Mouse (Mus musculus) right cerebral cortex, postnatal 36 days (tissue): ENCODE data around the gene Ppp1r12b.

Experiments used
- DNase-seq, 2 experiments: peaks; one replicate each; pipeline ENCODE4 v3.0.0; 2022; ENCODE audit warnings: low spot score in 2 of 2, mixed read lengths in 1 of 2

Gene Ppp1r12b

DNA sequence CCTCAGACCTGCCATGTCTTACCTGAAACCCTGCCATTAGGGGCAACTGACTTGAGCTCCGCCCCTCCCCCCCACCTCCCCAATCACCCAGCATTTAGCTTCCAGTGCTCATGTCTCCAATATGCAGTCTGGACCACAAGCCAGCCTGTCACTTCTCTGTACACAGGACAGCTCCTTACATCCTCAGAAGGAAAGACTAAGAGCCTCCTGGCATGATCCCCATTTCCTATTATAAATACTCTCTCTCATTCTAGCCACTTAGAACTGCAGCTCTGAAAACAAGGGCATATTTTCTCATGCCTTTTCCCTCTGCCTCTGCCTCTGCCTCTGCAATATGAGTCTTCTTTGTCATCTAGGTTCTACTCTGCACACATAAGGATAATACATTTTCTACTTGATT is 159.7 kb downstream of the Ppp1r12b start:
- no peak for DNase-seq

DNA sequence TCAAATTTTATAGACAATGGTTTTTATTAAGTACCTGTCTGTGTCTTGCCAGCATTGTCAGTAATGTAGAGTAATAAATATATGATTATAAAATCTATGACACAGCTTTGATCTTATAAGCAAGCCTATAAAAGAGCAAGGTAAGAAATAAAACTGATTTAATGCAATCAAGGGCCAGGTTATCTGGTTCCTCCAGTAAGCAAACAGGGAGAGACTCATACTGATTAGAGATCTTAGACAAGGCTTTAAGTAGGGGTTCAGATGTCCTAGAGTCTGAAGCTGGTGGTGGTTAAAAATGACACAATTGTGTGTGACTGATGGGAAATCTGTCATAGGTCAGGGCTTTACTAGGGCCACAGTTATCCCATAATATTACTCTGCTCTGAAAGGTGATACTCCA is 164.3 kb downstream of the Ppp1r12b start:
- DNase-seq, result no peak

DNA sequence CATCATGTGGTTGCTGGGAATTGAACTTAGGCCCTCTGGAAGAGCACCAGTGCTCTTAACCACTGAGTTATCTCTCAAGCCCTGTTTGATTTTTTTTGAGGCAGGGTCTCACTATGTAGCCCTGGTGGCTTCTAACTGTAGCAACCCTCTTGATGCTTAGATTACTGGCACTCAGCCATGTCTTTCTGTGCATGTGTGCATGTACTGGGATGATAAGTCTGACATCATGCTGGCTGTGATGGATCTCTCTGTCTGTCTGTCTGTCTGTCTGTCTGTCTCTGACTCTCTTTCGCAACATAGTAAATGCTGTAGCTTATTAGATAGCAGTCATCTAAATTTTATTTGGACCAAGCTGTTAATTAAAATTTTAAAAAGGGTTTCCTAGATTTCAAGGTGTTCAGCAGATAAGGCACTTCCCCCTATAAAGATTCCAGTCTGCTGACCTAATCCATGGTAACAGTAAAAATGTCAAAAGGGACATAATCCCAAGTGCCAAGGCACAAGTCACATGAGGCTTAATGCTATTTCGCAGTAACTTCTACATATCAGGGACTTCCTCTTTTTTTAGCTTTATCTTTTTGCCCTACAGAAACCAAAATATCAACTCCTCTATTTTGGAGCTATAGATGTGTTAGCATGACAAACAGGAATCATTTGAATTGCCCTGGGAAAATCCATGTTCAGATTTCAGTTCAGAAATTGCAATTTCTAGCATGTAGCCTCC is 164.9 kb downstream of the Ppp1r12b start:
- DNase-seq, result no peak

DNA sequence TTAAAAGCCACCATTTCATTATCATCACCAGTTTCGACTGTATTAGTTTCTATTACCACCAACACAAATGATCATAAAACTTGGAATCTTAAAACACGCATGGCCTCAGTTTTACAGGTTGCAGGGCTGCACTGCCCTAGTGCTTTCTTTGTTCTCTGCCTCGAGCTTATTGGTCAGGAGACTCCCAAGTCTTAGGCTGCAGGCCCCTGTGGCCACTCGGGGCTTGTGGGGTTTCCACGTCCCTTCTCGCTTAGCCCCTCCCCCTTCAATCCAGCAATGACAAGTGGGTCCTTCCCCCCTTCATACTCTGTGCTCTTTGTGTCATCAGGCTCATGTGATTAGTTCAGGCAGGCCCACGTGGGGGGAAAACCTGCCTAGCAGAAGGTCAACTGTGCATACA is 167.6 kb downstream of the Ppp1r12b start:
- no peak for DNase-seq

DNA sequence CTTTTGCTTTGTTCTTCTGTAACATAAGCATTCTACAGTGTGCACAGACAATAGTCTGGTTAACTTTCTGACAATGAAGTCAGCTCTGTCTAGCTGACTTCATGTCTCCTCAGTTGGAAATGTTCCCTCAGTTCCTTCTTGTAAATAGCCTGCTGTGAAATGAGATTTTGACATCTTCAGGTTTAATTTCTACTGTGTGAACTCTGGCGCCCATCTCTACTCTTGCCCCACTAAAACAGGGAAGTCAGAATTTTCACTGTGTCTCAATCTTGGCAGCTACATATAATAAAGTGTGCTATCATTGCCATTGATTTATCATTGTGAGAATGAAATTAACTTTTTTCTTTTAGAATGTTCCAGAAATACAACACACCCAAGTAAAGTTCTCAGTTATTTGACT is 170.8 kb downstream of the Ppp1r12b start:
- DNase-seq, result no peak

DNA sequence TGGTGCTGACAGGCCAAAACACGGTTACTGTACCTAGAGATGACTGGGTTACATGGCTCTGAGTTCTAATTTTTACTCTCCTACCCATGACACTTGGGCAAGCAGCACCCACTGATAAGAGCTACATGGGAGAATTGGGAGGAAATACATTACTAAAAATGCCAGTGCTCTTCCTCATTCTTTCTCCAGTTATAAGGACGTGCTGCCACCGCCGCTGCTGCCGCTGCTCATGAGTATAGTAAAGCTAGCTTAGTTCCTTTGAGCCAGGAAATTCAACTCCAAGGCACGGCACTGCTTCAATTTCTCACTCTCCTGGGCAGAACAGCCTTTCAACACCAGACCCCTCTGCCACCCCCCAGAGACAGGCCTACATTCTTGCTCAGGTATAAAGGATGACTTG is 171.3 kb downstream of the Ppp1r12b start:
- no peak for DNase-seq

DNA sequence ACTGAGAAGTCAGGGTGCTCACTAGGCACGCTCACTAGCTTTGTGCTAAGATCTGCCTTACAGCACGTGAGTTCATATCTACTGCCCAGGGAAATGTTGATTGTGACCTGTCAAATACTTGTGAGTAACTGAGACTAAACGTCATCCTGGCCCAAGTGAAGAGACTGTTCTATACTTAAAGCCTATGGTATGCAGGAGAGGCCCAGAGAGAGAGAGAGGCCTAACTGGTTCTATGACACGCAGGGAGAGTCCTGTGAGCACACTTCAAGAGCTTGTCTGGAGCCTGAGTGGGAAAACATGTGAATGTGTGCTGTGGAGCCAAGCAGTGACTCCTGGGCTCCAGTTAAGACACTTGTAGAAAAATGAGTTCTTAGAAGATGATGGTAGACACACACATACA is 171.8 kb downstream of the Ppp1r12b start:
- DNase-seq, result no peak

DNA sequence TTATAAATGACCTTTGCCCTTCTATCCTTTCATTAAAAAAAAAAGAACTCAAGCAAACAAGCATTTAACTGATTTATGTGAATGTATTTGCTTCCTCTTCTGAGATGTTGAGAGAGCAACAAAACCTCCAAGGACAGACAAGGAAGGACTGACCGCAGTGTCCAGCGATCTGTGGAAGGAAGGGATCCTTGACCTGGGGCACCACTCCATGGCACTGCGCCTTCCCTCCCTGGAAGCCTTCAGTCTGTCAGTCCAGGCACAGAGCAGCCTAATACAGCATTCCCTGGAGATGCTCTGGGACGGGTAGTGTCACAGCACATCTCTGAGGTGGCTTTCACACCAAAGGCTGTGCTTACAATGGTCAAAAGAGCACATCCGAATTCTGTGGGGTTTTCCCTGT is 172.9 kb downstream of the Ppp1r12b start:
- DNase-seq, result no peak

DNA sequence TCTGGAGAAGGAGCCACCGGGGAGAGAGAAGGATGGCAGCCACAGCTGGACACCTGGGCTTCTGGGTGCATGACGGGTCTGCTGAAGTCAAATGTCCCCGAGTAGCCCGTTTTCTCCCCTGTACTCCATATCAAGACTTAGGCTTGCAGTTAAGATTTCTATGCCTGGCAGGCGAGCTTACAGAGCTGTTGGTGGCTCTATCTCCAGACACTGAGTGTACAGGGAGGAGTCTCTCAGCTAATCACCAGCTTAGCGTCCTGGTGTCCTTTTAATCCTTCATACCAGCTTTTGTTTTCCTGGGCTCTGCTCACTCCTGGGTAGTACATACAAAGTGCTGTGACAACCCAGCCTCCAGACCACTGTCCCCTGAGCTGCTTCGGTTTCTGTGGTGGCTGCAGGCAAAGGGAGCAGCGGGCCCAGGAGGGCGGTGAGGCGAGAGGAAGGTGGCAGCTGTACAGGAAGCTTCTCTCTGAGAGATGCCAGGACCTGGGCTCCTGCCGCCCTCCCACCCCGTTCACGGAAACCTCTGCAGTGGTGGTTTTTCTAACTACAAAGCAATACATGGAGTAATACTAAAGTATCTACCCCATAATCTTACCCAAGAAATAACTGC is 177.7 kb downstream of the Ppp1r12b start:
- no peak for DNase-seq

DNA sequence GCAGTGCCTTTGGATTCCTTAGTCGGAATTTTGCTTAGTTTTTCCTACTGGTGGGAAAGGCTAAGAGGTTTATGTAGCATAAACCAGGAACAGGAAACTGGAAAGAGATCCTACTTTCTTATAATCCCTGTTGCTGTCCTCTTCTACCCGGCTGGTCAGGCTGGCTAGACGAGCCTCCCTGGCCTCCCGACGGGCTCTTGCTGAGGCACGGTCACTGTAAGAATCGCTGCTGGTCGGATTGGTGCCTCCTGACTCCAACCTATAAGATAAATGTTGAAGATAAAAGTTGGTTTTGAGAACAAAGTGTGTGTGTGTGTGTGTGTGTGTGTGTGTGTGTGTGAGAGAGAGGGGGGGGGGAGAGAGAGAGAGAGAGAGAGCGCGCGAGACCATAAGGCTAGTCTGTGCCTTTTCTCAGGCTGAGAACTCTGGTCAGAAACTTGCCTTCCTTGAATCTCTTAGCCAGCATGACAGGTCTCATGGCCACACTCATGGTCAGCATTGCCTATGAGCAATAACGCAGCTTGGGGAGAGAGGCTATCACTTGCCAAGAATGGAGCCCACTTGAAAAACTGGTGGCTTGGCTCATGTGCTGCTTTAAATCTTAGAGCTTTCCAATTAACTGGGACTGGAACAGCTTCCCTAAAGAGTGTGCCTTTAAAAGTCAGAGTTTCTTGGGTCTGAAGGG is 178.4 kb downstream of the Ppp1r12b start:
- no peak for DNase-seq

DNA sequence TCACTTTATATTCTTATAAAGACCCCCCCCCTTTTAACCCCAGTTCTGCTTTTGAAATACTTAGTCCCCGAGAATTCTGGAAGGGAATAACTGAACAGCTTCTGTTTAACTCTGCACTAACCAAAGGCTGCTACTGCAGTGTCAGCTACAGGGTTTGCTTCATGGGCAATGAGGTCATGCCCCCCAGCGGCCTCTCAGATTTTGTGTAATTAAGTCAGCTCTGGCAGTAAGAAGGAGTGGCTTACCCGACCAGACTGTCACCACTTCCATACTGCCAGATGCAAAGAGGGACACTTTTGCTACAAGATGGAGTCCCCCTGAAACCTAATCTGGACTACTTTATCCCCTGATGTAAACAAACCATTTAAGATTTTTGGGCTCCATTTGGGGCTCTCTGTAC is 180.1 kb downstream of the Ppp1r12b start:
- no peak for DNase-seq

DNA sequence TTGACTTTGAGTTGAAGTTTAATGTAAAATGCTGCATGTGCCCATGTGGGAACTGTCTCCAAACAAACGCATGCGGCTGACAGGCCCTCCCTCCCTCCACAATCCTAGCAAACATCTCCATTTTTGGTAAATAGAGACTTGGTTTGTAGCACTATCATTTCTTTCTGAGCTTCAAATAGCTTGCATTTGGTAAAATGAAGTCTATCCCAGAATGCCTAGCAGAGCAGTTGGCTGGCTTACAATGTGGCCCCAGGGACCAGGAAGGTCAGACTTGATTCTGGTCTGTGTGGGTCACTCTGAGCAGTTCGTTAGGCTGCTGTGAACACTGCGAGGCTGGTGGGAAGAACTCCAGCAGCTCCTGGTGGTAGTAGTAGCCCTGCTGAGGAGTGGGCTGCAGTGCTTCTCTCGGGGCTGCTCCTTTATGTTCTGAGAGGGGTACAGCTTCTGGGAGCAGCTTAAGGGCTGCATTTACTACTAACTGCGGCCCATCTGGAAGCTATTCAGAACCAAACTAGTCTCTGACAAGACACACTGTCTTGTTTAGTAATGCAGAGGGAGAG is 180.9 kb downstream of the Ppp1r12b start:
- no peak for DNase-seq

DNA sequence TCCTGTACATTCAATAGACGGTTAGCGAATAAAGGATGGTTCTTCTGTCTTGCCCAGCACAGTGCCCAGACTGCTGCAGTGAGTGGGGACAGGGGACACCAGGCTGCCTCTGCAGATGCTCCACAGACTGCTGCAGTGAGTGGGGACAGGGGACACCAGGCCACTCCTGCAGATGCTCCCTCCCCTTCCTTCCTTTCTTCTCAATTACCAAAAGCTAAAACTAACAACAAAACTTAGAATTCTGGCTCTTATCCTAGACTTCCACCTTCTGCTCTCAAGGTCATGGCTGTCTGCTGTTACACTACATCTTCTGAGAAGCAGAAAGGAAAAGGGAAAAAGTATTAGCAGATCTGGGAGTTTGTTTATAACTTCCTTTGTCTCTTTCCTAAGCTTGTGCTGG is 181.5 kb downstream of the Ppp1r12b start:
- no peak for DNase-seq

DNA sequence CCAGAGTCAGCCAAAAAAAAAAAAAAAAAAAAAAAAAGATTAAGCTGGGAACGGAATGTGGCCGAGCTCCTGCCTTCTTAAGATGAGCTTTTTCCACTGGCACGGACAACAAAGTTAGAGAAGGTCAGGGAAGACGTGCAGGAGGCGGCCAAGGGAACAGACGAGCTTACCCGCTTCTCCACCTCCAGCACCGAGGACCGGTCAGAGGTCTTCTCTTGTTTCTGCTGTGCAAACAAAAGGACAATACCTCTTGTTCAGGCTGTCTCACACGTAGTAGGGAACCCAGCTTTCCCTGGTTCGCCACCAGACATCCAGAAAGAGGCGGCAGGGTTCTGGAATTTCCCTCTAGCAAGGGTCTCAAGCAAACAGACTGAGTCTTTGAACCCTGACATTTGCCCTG is 182.5 kb downstream of the Ppp1r12b start:
- DNase-seq, result no peak

DNA sequence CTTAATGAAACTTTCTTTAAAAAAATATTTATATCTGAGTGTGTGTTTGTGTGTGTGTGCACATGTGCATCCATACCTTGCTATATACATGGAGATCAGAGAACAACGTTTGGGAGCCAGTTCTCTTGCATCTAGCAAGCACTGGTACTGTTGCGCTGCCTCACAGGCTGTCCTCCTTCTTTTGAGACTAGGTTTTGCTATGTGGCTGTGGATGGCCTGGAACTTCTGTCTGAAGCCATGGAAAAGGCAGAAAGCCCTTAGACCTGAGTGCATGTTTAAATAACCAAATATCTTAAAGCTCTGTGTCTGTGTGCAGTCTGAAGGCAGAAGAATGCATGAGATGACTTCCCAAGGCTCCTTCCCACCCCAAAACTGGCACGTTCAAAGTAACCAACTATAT is 182.9 kb downstream of the Ppp1r12b start:
- no peak for DNase-seq

DNA sequence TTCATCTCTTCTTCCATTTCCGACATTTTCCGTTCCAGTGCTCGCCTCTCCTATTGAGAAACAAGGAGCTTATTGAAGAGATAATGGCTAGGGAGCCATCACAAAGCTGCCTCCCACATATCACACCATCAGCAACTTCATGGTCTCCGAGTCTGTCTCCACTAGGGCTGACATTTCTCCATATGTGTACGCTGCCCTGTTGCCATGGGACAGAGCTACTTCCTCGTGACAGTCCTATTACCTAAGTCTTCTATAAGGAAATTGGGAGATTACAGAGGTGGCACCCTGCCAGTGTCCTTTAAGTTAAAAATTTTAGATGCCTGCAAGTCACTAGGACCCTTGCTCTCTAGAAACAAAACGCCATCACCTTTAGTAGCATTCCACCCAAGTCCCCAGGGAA is 183.7 kb downstream of the Ppp1r12b start:
- no peak for DNase-seq

DNA sequence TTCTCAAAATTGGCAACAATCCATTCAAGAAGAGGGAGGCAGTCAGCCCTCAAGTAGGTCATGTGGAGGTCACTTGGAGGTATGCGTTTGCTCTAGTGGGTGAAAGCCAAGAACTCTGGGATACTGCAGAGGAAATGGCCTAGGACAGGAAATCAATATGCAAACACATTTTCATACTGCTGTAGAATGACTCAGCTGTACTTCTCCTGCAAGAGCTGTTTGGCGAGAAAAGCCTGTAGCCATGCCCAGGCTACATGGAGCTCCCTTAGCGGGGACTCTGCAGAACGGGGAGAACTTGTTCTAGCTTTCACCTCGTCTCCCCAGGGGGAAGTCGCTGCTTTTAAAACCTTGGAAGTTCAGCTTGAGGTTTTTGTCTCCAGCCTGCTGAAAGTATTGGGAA is 184.4 kb downstream of the Ppp1r12b start:
- no peak for DNase-seq

DNA sequence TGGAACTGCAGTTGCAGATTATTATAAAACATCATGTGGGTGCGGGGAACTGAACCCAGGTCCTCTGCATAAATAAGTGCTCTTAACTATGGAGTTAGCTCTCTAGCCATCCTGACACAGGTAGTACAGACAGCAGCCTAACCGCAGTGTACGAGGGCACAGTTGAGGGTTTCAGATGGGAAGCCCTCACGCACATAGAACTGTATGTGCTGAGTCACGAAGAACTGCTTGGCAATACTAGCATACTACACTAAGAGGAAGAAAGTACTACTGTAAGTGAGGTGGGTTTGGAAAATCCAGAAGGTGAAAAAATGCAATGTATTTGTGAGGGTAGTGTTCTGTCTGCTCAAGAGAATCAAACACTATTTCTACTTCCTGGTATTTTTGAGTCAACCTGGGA is 185.4 kb downstream of the Ppp1r12b start:
- DNase-seq, result no peak

DNA sequence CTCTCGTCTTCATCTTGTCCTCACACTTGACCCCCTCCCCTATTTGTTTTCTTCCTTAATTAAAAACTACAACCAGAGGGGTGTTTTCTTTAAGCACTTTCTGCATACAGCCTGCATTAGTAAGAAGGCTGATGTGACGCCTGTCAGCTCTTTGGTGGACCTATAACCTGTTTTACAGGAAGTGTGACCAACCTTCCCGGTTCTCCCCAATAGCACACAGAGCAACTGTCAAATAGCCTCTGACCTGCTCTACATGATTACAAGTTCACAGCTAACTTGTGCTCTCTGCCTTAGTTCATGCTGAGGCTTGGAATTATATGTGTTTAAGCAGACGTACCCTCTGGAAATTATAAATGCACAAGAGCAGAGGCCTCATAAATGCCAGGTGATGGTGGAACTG is 189.3 kb downstream of the Ppp1r12b start:
- DNase-seq, result no peak

DNA sequence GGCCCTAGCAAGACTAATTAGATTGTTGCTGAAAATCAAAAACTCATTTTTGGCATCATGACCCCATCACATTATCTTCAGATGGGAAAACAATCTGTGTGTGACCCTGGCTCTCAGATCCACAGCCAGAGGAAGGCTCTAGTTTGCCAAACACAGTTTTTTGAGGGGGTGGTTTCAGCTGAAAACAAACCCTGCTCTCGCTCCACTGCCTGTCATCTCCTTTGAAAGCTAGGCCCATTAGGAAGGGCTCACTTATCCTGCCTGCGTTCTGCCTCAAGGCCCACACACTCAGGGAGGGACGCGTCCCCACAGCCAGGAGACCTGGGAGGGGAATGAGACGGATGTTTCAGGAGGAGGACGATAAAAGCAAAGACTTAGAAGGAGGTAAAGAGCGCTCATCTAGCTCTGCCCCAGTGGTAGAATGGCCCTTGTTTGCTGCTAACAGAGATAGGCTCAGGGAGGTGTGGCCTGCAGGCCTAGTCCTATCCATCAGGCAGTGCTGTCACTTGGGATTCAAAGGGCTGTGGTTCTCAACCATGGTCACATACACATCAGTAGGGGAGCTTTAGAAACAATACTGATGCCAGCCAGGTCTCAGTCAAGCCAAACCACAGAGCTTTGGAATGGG is 190.8 kb downstream of the Ppp1r12b start:
- no peak for DNase-seq

DNA sequence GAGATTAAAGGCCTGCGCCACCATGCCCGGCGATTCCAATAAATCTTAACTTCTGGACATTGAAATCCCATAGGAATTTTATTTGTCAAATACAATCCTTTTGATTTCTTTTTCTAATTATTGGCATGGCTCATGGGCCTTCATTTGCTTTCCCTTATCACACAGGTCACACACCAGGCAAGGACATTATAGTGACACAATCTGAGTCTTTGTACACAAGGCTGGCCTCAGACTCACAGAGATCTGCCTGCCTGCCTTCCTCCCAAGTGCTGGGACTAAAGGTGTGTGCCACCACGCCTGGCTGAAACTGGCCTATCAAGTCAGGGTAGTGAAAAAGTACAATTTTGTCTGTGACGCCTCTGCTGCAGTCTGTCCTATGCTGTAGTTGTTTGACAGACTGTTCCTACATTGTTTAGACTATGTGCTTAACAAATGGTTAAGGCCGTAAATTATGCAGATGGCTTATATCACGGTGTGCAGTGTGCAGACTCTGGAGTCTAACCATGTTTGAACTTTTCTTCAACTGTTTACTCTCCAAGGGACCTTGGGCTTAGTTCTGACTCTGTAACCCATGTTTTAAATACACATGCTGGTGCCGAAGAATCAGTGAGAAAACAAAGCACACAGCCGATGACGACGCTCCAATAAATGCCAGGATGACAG is 191.8 kb downstream of the Ppp1r12b start:
- no peak for DNase-seq

DNA sequence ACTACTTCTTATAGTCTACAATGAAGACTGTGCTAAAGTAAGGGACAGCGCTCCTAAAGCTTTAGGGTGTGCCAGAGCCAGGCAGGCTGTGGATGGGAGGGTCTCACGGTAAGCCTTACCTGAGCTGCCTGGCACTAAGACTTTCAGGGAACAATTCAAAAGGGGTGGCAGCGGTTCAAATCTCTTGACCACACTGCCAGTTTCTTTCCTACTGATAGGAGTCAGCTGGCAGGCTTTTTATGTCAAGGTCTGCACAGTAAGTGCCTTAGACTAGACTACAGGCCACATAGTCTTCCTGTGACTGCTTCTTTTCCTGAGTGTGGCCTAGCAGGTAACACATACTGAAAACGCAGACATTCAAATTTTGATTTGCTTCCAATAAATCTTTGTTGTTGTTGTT is 192.5 kb downstream of the Ppp1r12b start:
- DNase-seq, result no peak
